Mouse (Mus musculus): Measurements from ENCODE around the gene Scamp3.
"Not testable (repeated sequence)": the region's sequence is repeated elsewhere in the genome, so short reads cannot be mapped to it uniquely, and the experiment has no call there.

Scamp3 gene

DNA sequence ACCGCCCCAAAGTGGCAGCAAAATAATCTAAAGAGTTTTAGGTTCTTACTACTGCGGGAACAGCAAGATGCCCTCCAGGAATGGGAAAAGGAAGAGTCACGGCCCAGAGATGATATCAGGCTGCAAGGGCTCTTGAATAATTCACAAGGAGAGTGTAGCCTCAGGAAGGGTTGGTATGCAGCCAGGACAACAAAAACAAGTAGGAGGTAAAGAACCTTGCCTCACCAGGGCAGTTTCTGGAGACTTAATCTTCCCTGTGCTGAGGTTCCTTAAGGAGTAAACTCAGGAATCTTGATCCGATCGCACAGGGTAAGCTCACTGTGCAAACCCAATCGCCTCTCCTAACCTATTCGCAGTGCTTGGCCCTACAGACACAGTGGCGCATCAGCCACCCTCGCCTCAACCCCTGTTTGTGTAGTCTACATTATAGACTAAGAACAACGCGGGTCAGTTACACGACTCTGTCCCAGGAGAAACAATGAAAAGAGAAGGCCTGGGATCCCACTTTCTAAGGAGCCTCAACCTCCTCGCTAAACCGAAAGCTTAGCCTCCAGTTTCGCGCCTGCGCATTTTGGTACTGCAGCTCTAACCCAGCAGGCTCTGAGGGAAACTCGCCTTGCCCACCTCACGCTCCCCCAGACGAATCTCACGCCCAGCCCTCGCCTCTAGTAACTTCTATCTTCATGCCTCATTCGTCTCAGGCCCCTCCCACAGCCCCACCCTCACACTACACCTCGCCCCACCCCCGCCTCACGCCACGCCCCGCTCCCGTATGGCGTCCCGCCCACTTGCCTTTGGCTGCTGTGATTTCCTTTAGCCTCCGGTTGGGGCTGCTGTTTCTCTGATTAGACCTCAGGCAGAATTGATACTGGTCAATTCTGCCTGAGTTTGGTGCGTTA, 19.0 kb downstream of the Scamp3 start:
- peak; percentile 75 for DNase-seq (ENCODE audit: low spot score)

DNA sequence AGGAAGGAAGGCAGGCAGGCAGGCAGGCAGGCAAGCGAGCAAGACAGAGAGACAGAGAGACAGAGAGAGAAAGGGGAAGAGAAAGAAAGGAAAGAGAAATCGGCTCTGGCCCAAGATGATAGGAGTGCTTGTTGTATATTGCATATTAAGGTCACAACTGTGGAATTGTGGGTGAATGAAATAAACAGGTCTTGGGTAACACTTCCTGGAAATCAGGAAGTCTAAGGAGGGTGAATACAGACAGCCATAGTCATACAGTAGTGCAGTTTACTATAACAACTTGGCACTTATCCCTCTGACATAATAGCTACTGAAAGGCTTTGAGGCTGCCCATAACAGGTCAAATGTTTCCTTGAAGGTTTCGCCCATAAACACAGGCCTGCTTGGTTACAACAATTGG, 22.6 kb downstream of the Scamp3 start:
- DNase-seq (ENCODE audit: low spot score), result no peak

DNA sequence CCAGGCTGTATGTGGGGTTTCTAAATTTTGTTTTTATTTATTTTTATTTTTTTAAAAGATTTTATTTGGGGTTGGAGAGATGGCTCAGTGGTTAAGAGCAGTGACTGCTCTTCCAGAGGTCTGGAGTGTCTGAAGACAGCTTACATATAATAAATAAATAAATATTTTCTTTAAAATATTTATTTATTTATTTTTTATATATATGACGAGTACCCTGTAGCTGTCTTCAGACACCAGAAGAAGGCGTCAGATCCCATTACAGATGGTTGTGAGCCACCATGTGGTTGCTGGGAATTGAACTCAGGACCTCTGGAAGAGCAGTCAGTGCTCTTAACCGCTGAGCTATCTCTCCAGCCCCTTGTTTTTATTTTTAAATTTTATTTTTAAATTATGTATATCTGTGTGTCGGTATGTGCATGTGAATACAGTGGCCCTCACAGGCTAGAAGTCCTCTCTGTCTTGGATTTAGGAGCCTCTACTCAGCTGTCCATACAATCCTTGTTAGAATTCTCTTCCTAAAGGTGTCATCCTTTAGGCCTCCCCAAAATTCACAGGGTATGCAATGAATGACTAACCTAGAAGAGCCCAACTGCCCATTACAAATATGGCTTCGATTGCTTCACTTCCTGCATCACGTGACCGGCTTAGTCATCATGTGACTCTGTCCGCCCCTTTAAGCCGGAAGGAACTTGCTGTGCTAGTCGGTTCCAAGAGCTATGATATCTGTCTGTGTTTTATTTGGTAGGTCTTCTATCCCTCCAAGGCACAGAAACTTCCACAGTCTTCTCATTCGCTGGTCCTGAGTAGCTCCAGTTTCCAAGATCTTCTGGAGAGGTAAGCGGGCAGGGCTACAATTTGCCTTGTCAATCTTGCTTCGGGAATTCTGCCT, 25.2 kb downstream of the Scamp3 start, which contains the start of gene Gba:
TSS of gene Gba (plus strand) at position 676 of the 889 bp plus-strand sequence.
- peak; percentile 84 for DNase-seq (ENCODE audit: low spot score)

DNA sequence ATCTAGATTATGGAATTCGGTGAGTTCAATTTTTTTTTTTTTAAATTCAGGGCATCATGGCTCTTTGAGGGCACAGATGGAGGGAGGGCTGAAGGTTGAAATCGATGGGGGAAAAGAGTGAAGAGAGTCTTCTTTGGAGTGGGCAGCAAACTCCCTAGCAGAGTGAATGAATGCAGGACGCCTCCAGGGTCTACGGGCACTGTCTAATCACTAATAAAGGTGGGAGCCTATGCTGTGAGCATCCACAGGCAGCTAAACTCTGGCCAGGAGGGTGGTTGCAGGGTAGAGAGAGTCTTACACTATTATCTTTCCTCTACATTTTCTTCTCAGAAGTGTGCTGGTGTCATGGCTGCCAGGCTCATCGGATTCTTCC, 25.9 kb downstream of the Scamp3 start:
- no peak for DNase-seq (ENCODE audit: low spot score)

DNA sequence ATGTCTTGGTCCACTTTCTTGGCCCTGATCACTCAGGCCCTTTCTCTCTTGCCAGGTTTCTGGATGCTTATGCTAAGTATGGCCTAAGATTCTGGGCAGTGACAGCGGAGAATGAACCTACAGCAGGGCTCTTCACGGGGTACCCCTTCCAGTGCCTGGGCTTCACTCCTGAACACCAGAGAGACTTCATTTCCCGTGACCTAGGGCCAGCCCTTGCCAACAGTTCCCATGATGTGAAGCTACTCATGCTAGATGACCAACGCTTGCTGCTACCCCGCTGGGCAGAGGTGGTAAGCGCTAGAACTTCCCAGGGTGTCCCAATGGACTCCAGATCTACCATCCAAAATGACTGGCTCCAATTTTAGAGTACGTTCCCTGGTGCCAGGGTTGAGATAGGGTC, 28.8 kb downstream of the Scamp3 start:
- no peak for DNase-seq (ENCODE audit: low spot score)

DNA sequence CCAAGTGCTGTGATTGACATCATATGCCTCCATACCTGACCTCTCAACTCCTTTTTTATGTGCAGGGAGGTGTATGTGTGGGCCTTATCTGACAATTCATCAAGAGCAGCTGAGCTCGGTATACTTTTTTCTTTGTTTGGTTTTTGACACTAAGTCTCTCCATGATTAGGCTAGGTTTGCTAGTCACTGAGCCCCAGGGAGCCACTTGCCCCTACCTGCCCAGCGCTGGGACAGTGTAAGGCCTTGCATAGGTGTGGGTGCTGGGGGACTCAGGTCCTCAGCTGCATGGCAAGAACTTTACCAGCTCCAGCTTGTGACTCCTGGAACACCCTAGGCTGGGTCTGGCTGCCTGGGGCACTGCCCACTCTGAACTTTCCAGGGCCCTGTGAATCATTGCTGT, 29.4 kb downstream of the Scamp3 start:
- DNase-seq (ENCODE audit: low spot score), result no peak

DNA sequence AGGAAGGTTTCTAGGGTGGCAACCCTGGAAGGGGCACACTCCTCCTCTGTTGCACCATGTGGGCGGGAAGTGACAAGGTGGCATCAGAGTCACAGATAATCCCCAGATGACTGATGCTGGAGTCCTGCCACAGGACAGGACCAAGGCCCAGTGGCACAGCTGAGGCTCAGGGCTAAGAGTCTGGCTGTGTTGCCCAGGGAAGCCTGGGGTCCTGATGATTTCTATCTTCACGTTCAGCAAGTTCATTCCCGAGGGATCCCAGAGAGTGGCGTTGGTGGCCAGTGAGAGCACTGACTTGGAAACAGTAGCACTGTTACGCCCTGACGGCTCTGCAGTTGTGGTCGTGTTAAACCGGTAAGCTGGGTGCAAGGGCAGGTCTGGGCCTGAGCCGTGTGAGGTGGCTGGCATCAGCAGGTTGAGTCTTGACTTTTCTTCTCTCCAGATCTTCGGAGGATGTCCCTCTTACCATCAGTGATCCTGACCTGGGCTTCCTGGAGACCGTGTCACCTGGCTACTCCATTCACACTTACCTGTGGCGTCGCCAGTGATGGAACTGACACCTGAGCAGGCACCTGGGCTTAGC, 30.9 kb downstream of the Scamp3 start:
- no peak for DNase-seq (ENCODE audit: low spot score)

DNA sequence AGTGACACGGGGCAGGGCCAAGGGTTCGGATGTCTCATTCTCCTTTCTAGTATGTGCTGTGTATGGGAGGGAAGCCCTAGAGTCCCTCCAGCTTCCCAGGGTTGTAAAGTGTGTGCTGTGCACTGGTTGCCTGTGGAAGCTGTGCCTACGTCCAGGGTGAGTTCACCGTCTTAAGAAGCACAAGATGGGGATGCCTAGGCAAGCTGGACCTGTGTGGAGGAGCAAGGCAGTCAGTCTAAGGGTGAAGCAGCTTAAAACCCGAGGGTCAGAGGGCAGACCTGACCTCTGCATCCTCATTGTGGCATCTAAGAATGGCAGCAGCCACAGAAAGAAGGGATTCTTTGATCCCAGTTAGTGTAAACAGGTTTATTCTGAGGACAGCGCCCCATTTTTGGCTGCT, 31.5 kb downstream of the Scamp3 start:
- DNase-seq (ENCODE audit: low spot score), result no peak

DNA sequence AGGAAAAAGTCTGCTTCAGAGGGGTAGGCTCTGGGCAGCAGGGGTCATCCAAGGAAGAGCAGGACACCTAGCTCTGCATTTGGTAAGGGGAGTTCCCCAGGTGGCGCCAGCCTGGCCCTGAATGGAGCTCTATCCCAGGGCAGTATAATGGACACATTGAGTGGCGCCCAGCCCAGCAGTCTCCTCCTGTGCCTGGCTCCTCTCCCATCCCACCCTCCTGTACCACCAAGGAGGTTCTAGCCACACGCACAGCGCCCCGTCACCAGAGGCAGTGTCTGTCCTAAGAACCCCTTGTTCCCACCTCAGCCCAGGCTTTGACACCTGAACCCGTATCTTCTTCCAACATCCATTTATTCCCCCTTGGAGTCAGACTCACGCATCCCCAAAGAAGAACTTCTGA, 32.5 kb downstream of the Scamp3 start:
- no peak for DNase-seq (ENCODE audit: low spot score)

DNA sequence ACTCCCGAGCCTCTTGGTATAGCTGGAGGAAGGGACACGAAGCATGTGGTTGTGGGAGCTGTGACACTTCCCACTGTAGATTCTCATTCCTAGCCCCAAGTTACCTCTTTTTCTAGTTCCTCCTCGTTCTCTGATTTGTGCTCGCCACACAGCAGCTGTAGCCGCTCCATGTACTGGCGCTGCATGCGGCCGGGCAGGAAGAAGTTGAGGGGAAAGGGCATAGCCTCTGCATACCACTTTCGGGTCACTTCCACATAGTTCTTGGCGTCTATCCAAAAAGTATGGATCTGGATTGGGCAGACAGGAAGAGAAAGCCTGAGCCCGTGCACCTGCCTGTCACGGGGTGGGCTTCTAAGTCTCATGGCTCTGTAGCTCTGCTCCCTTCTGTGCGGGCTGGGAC, 32.9 kb downstream of the Scamp3 start:
- no peak for DNase-seq (ENCODE audit: low spot score)

DNA sequence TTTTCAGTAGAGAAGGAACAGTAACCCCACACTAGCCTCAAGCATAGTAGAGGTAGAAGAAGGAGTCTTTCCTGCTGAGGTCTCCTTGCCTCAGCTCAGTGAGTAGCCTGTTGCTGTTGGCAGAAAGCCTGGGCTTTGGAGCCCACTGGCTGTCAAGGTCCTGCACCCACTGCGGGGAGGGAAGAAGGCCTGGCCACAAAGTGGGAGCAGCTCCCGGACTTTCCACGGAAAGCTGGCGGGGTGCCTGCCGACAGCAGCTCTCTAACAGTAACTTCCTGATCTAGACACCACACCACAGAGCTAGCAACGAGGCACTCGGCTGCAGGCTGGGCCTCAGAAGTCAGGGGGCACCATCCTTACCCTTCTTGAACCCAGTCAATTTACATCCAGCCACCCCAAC, 33.5 kb downstream of the Scamp3 start:
- DNase-seq (ENCODE audit: low spot score), result no peak

DNA sequence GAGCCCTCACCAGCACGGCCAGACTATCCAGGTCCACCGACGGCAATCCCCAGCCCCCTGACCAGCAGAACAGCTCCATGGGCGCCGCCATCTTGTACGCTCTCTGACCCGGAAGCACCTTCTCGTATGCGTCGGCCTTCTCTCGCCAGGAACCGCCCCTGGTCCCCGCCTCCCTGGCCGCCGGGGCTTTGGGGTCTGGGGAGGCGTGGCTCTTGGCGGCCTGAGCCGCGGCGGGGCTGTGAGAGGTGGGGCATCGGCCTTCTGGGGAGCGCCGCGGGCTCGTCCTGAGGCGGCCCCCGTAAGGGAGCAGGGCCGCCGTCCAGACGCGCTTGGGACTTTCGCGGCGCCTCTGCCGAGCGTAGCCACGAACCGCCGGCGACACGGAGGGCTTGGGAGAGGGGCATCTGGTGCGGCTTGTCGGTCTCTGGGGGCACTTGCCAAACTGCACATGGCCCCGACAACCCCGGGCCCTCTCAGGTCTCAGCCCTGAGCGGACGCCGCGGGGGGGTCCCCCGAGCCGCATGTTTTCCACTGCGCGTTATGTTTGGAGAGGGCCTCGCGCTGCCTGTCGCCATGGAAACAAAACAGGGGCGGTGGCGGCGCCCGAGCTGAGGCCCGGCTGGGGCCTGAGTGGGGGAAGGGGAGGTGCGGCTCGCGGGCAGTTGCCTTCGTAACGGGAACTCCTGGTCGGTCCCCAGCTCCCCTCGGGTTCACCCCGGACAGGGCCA, 36.7 kb downstream of the Scamp3 start:
- peak; percentile 83 for DNase-seq (ENCODE audit: low spot score)

DNA sequence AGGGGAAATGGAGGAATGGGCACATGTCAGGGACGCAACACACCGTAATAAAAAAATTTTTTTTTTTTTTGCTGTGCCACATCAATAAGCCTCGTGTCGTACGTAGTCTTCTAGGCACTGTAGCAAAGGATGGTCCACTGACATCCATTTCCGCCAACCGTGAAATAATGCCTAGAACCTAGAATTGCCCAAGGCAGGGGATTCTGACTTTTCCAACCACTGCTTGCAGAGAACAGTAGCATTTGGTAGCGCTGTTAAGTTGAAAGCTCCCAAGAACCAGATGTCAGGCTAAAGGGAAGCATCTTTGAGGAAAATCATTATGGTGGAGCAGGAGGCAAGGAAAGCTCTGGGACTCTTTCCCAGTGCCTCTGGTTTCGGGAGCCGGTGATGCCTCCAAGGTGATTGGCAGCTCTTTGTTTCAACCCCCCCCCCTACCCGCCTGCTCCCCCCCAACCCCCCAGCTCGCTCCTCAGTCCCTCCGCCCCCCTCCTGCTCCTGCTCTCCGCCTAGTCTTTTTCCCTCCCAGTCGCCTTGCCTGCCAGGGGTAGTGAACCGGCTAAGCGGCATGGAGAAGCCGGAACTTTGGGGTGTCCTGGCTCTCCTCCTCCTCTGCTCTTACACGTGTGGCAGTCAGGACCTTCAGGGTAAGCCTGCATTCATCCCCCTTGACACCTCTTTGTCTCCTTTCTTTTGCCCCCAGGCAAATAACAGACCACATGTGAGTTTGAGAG, 37.6 kb downstream of the Scamp3 start, which contains the start of gene Thbs3:
TSS of gene Thbs3 (plus strand) at position 500 of the 731 bp plus-strand sequence.
- no peak for DNase-seq (ENCODE audit: low spot score)

DNA sequence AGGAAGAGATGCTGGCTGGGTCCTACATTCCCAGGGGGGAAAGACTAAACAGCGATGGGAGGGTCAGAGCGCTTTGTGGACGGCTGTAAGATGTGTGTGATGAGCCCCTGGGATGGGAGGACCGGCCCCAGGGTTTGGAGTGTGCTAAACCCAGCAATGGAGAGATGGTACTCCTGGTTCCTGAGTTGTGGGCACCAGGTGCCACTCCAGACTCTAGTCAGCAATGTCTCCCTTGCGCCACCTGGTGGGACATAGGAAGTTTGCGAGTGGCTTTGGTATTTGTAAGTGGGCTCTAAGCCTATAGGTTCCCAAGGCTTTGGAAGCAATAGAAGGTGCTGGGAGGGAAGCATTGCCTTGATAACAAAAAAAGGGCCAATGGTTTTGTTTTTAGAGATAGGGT, 38.6 kb downstream of the Scamp3 start:
- DNase-seq (ENCODE audit: low spot score), result peak; percentile 72

DNA sequence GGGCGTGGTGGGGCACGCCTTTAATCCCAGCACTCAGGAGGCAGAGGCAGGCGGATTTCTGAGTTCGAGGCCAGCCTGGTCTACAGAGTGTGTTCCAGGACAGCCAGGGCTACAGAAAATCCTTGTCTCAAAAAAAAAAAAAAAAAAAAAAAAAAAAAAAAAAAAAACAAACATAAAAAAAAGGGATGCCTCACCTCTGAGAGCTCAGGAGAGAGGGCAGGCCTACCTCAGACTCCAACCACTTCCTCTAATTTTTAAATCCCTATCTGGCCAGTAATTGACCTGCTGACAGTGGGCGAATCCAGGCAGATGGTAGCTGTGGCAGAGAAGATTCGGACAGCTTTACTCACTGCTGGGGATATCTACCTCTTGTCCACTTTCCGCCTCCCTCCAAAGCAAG, 39.1 kb downstream of the Scamp3 start:
- DNase-seq (ENCODE audit: low spot score), result not testable (repeated sequence)

DNA sequence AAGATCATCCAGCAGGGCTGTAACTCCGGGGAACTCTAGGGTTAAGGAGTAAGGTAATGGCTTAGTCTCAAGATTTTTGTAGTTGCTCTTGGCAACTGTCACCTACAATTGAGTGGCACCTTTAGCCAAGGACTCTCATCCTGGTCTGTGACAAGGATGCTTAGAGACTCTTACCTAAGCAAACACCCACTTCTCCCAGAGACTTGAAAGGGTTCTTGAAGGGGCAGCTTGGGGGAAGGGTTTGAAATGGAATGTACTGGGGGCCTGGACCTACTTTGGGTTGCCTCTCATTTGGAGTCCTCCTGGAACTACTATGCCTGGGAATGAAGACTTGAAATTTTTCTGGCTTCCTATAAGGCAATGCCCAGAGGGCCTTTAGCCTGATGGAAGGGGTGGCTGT, 41.0 kb downstream of the Scamp3 start:
- no peak for DNase-seq (ENCODE audit: low spot score)

DNA sequence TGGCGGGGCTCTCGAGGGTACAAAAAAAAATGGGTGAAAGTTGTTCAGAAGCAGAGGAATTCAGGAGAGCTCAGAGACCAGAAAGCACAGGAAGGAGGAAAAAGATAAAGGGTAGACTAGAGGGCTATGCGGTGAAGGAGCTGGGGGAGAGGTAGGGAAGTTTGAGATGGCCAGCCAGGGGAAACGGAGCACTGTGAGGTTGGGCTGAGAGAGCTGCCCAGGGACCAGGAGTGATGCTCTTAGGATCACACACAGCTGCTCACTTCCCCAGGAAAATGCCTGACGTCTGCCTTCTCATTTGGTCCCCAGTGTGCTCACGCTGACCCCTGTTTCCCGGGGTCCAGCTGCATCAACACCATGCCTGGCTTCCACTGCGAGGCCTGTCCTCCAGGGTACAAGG, 42.3 kb downstream of the Scamp3 start:
- no peak for DNase-seq (ENCODE audit: low spot score)

DNA sequence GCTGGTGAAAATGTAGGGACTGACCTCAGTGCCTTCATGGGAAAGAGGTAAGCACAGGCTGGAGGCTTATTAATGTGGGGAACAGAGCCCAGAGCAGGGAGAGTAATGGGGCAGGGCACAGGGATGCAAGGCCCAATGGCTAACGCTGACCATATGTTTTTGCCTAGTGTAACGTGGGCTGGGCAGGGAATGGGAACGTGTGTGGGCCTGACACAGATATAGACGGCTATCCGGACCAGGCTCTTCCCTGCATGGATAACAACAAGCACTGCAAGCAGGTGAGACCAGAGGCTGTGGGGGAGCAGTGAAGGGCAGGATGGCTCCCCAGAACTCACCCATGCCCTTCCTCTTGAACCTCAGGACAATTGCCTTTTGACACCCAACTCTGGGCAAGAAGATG, 43.9 kb downstream of the Scamp3 start:
- DNase-seq (ENCODE audit: low spot score), result no peak

DNA sequence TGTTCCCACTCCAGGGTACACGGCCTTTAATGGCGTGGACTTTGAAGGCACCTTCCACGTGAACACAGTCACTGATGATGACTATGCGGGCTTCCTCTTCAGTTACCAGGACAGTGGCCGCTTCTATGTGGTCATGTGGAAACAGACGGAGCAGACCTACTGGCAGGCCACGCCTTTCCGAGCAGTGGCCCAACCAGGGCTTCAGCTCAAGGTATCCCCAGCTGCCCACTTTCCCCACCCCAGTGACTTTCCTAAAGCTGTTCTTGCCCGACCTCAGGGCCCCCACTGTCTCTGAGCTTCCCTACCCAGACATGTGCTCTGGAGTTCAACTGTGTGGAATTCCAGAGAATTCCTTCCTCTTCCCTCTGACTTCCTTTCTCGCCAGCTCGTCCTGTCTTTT, 47.5 kb downstream of the Scamp3 start:
- no peak for DNase-seq (ENCODE audit: low spot score)

DNA sequence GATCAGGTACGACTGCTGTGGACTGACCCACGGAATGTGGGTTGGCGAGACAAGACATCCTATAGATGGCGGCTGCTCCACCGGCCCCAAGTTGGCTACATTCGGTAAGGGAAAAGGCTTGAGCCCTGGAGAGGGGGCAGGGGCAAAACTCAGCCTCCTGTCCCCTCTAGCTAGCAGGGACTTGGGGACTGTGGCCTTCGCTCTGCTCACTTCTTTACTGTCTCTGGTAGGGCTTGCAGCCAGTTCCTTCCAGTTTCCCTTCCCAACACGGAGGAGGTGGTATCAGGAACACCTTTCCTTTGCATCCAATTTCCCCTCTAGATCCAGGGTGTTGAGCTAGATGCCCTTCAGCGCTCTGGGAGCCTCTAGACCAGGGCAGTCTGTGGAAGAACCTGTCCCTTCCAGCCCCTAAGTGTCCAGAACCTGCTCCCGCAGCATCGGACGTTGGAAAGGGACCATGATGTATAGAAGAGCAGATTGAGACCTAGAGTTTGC, 48.1 kb downstream of the Scamp3 start:
- no peak for DNase-seq (ENCODE audit: low spot score)

DNA sequence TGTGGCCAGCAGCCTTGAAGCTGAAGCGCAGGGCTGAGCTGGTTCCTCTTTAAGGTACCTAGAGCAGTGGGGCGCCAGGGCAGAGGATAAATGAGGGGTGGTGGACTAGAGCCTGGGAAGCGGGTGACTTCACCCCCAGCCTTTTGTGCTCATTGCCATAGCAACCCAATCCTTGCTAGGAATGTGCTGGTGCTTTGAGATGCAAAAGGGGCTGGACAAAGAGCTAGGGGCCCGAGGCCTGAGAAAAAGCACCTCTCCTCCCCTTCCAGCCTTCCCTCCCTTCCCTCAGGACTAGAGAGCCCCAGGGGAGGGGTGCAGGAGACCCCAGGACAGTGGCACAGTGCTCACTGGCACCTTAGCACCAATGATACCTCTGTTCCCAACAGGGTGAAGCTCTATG, 48.6 kb downstream of the Scamp3 start:
- no peak for DNase-seq (ENCODE audit: low spot score)

Data from left cerebral cortex, adult 11 months (tissue).